Mouse (Mus musculus): ENCODE measurements around the gene Ifnar2. TPM values are rescaled to one million over a fixed set of nuclear protein-coding genes. Genes with fewer than 3 reads are reported as not detected.
"Not testable (repeated sequence)": the region's sequence is repeated elsewhere in the genome, so short reads cannot be mapped to it uniquely, and the experiment has no call there.

Gene Ifnar2
- total RNA-seq, 2 experiments from 2014 or later, result 257 to 287 TPM

DNA sequence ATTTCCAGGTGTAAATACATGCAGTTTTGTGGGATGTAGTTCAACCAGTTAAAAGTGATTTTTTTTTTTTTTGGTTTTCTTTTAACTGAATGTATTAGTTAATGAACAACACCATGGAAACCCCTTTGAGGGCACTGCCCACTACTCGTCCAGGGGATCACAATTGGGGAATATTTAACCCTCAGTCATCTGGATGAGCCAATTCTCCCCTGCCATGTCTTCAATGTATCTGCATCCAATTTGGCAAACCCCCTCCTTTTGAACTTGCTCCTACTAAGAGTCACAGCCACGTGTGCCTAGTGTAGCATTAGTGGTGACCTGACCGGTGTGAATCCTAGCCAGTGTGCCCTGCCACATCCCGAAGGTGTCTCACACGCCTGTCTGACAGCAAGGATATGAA lies 45.9 kb downstream of the Ifnar2 start:
- no peak for ATAC-seq (ENCODE audit: poor library complexity, severe bottlenecking)

DNA sequence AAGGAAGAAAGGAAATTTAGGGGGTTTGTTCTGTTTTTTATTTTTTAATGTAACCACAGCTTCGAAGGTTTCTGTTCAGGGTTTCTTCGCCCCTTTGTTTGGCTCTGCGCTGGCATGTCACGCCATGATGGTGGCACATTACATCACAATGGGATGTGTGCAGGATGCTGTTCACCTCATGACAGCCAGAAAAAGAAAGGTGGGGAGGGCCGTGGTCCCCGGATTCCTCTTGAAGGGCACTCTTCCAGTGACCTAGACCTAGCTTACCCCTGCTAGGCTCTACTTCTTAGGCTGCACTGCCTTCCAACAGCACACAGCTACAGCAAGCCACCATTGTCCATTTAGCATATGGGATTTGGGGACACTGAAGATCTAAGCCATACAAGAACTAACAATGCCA lies 53.2 kb downstream of the Ifnar2 start:
- no peak for ATAC-seq (ENCODE audit: poor library complexity, severe bottlenecking)

DNA sequence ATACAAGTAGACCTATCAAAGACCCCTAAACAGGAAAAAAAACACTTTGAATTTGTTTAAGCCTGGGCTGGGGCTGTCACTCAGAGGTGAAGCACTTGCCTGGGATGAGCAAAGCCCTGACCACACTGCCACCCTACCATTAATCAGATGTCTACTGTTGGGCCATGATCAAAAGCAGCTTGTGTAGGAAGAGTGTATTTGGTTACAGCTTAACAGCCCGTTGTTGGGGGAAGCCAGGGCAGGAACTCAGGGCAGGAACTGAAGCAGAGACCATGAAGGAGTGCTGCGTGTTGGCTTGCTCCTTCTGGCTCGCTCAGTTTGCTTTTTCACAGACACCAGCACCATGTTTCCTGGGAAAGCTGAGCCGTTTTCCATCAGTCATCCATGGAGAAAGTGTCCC lies 54.0 kb downstream of the Ifnar2 start:
- ATAC-seq (ENCODE audit: poor library complexity, severe bottlenecking), result no peak

DNA sequence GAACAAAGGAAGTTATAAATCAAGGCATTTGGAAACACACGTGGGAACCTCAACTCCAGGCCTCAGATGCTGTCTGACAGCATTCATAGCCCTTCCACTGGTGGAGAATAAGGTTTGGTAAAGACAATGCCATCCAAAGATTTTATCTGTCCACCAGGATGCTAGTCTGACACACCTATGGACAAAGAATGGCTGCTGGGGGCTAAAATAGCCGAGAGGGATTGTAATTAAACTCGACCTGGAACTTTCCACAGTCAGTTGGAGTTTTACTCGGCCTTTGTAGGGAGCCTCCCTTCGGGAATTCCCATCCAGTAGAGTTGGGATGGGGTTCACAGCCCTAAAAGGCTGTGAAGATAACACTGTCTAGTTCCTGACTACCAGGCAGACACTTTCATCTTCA lies 54.9 kb downstream of the Ifnar2 start:
- no peak for ATAC-seq (ENCODE audit: poor library complexity, severe bottlenecking)

DNA sequence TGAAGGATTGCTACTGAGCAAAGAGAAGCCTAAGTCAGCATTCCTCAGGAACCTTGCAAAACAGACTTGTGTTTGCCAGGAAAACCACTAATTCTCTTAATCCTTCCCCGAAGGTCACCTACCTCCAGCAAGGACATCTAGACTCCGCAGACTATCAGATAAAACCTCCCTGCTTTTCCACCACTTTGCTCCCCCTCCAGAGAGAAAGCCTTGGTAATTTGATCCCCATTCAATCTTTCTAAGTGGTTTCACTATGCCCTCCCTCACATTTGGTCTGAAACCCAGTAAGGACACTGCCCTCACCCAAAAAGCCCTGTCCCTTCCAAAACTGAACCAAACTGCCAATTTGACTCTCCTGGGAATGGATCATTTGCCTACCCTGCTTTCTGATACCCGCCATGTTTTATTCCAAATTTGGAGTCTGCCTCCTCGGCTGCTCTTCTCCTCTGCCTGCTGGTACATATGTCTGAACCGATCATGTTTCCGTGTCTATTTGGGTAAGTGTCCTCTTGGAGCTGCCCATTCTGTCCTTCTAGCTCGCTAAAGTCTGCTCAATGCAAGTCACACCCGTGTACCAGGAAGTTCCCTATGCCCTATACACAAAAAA lies 55.8 kb downstream of the Ifnar2 start:
- ATAC-seq (ENCODE audit: poor library complexity, severe bottlenecking), result no peak

DNA sequence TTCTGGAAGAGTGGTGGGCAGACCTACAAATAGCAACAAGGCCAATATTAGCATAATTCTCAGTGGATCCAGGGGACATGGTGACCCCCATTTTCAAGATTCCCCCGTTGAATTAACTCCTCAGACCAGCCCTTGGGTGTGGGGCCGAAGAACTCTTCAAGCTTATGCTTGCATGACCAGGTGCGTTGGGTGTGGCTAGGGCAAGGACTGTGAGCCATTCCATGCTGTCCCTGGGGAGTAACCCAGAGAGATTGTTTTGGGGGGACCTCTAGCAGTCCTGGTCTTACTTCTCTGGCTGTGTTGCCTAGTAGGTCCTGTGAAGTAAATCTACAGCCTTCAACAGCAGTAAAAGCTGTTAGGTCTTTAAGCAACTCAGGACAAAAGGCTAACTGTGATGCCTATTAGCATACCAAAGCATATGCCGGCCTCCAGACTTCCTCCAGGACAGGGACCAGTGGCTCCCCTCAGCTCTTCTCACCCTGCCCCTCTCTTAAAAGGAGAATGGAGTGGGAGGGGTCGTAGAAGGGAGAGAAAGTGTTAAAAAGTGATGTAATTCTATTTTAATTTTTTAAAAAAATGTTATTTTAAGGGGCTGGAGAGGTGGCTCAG lies 60.2 kb downstream of the Ifnar2 start:
- no peak for ATAC-seq (ENCODE audit: poor library complexity, severe bottlenecking)

DNA sequence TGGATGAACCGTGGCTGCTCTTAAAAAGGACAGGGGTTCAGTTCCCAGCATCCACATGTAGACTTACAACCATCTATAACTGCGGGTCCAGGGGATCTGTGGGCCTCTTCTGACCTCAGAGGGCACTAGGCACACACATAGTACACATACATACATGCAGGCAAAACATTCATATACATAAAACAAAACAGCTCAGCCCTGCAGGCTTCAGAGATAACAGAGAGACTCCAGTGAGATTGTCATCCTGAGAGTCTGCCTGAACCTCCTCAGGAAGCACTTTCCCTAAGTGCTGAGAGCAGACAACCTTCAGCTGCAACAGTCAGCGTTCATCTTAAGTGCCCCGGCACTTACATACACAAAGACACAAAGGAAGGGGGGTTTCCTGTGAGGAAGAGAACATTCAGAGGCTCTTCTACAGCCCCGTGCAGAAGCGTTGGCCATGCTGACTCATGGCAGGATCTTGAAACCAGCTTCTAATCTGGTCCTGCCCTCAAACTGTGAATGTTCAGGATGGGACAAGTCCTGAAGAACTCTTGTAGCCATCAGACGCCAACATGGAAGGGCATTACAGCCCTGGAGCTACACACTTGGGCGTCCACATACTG lies 60.8 kb downstream of the Ifnar2 start:
- ATAC-seq (ENCODE audit: poor library complexity, severe bottlenecking), result peak; percentile 70

DNA sequence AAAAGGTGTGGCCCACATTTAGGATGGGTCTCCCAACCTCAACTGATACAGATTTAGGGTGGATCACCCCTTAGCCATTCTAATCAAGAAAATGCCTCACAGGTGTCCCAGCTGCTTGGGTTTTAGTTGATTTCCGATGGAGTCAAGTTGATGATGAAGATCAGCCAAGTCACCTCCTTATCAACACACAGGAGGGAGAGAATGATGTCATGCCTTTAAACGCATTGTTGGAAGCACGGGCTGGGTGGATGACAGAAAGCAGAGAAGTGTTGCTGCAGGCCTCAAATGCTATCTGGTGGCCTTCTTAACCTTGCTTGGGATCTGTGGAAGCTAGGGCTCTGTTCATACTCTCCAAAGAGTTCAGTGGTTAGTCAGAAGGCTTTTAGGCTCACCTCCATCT lies 61.5 kb downstream of the Ifnar2 start:
- no peak for ATAC-seq (ENCODE audit: poor library complexity, severe bottlenecking)

DNA sequence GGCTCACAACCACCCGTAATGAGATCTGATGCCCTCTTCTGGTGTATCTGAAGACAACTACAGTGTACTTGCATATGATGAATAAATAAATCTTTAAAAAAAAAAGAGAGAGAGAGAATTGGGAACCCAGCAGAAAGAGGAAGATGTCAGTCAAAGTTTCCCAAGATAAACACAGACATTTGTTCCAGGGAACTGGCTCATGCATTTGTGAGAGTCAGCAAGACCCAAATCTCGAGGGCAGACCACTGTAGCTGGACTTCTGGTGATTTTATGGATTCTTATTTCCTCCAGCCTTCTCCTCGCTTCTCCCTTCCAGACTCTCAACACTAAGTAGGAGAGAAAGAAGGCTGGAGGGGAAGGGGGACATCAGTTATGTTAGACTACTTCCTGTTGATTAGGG lies 65.5 kb downstream of the Ifnar2 start:
- peak; percentile 29; the same call in 1 of the 2 replicates for ATAC-seq (ENCODE audit: poor library complexity, severe bottlenecking)

DNA sequence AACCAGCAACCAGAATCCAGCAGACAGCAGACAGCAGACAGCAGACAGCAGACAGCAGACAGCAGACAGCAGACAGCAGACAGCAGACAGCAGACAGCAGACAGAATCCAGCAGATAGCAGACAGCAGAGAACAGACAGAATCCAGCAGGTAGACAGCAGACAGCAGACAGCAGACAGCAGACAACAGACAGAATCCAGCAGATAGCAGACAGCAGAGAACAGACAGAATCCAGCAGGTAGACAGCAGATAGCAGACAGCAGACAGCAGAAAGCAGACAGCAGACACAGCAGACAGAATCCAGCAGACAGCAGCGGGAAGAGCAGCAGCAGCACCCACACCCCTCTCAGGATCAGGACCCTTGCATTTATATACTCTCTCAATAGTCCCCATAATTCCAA lies 66.0 kb downstream of the Ifnar2 start:
- ATAC-seq (ENCODE audit: poor library complexity, severe bottlenecking), result not testable (repeated sequence)

DNA sequence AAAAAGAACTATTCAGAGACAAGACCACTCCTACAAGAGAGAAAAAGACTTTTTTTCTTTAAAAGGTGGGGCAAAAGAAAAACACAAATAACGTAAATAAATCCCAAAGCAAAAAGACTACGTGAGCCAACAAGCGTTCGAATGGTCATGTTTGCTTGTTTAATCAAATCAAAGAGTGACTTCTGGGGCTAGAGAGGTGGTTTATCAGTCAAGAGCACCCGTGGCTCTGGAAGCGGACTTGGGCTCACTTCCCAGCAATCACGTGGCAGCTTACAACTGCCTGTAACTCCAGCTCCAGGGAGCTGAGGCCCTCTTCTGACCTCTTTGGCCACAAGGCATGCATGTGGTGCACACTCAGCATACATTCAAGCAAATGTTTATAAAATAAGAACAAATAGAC lies 68.8 kb downstream of the Ifnar2 start:
- peak; percentile 37 for ATAC-seq (ENCODE audit: poor library complexity, severe bottlenecking)

DNA sequence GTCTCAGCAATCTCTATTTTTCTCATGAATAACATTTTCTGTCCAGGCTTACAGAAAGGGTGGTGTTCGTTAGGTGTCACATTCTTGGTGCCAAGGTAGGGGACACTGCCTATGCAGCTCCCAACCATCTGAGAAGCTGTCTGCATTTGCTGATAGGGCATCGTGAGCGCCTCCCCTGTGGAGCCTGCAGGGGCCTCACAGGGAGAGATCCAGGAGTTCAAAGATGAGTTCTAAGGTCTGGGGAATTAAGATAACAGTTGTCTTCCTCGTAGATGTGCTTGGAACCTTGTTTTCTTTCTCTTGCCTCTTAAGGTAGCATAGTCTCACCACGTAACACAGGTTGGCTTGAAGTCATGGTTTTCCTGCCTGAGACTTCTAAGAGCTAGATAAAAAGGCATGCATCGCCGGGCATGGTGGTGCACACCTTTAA lies 69.2 kb downstream of the Ifnar2 start:
- peak; percentile 48 for ATAC-seq (ENCODE audit: poor library complexity, severe bottlenecking)

DNA sequence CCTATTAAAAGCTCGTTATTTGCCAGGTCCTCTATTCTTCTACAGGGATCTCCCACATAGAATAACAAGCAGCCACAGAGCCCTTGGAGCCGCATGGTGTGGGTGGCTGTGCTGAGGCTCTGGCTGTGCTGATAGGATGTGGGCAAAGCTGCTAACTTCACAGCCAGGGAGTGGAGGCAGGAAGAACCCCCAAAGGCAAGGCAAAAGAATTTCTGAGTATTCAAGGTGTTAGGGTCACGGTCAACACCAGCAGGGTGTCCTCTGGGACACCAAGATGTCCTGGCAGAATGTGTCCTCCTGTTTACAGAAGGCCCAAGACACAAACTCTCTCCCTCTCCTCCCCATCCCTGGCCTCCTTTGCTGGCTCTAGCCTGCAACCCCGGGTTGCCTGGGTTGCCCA lies 69.9 kb downstream of the Ifnar2 start:
- ATAC-seq (ENCODE audit: poor library complexity, severe bottlenecking), result peak; percentile 23; the same call in 1 of the 2 replicates

DNA sequence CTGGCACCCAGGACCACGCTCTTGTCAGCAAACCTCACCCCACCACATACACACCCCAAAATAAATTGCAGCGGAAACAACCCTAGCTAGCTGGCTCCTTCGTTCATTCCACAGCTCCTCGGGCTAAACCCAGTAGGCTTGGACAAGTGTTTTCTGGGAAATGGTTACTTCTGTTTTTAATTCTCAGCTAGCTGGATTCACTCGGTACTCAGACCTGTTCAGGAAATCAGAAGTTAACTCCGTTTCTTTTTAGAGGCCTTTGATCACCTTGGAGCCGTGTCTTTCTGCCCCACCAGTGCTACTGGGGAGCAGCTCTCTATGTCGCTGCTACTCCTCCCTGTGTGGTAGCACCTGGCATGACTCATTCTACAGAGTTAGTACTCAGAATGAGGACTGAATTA lies 70.6 kb downstream of the Ifnar2 start:
- no peak for ATAC-seq (ENCODE audit: poor library complexity, severe bottlenecking)

DNA sequence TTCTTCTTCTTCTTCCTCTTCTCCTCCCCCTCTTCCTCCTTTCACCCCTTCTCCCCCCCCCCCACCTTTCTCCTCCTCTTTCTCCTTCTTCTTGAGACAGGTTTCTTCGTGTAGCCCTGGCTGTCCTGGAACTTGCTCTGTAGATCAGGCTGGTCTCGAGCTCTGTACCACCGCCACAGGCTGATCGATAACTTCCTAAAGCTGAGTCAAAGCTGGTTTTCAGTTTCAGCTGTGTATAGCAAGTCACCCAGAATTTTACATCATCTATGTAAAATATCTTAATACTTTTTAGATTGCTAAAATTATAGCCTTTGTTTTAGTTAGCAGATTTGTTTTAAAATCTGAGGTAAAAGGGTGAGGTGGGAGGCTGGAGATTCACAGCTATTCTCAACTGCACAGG lies 72.3 kb downstream of the Ifnar2 start:
- ATAC-seq (ENCODE audit: poor library complexity, severe bottlenecking), result no peak

DNA sequence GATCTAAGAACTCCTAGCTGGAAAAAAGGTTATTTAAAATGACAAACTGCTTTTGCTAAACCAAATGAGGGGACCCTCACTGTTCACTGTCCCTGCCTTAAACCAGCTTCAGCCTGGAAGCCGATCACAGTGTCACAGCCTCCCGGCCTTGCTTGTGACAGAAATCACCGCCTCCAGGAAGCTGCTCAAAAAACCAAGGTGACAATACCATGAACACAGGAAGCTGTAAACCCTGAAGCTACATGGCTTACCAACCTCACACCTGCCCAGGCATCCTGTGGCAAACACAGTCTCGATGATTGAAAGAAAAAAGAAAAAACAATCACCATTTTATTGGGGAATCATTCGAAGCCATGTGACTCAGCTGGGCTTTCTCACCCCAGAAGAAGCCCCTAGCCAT lies 73.0 kb downstream of the Ifnar2 start:
- peak; percentile 22; the same call in 1 of the 2 replicates for ATAC-seq (ENCODE audit: poor library complexity, severe bottlenecking)

DNA sequence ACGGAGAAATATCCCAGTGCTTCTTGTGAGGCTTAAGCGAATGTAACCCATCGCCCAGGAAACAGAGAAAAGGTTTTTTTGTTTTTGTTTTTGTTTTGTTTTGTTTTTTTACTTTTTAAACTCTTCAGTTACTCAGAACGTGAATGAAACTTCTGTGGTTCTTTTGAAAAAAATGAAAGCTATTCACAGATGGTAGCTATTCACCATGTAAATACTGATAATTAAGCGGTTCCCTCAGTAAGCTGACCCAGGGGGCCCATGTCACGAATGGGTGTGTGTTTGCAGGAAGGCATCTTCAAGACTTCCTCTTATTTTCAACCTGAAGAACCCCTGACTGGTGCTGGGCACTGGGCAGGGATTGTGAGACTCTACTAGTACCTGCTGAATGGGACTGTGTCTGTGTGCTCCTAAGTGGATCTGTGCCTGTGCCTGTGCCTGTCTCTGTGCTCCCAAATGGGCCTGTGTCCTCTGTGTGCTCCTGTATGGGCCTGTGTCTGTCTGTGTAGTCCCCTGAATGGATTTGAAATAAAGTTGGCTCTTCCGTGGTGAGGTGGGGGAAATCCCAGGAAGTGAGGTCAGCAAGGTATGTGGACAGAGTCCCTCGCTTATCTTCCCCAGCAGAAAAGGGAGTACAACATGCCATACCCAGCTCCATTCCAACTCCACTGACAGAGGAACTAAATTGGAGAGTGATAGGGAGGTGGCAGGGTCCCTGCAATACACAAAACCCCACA lies 74.4 kb downstream of the Ifnar2 start:
- ATAC-seq (ENCODE audit: poor library complexity, severe bottlenecking), result peak; percentile 34; the same call in 1 of the 2 replicates

DNA sequence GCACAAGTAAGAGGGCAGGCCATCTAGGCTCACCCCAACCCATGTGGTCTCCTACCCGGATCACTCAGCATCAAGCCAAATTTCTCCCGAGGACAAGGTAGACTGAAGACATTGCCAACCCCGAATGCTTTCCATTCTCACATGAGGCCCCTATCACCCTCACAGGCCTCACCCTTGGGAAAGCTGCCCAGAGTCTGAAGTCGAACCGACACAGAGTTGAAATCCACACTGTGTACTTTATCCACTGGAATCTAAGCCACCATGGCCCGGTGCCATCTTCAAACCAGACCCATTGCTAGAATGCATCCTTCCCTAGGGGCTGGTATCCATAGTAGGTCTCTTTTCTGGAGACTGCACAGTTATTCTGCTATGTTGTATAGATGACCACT lies 74.9 kb downstream of the Ifnar2 start:
- ATAC-seq (ENCODE audit: poor library complexity, severe bottlenecking), result no peak

DNA sequence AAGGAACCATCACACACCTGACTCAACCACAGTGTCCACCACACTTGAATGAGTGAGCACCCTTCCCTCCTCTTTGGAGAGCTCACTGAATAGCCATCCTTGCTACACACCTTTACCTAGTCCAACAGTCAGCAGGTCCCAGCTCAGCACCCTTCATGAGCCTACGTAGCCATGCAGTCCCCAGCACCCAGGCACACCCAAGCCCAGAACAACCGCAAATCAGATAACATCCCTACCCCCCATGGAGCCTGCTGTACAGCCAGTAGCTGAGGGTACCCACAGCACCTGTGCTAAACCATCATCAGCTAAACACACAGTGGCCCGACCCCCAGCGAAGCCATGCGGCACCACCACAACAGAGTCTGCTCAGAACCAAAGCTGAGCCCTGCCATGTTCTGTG lies 75.5 kb downstream of the Ifnar2 start:
- ATAC-seq (ENCODE audit: poor library complexity, severe bottlenecking), result no peak

DNA sequence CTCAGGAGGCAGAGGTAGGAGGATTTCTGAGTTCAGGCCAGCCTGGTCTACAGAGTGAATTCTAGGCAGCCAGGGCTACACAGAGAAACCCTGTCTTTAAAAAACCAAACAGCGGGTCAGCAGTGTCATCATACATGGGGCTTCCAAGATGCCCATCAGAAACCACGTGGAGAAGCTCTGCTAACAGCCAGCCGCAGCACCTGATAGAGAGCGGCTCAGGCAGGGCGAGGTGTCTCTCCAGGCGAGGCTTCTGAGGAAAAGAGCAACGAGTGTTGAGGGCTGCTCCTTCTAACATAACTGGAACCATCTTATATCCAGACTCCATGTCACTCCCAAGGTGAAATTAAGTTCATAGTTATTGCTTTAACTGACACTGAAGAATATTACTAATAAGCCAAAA lies 76.3 kb downstream of the Ifnar2 start:
- no peak for ATAC-seq (ENCODE audit: poor library complexity, severe bottlenecking)

DNA sequence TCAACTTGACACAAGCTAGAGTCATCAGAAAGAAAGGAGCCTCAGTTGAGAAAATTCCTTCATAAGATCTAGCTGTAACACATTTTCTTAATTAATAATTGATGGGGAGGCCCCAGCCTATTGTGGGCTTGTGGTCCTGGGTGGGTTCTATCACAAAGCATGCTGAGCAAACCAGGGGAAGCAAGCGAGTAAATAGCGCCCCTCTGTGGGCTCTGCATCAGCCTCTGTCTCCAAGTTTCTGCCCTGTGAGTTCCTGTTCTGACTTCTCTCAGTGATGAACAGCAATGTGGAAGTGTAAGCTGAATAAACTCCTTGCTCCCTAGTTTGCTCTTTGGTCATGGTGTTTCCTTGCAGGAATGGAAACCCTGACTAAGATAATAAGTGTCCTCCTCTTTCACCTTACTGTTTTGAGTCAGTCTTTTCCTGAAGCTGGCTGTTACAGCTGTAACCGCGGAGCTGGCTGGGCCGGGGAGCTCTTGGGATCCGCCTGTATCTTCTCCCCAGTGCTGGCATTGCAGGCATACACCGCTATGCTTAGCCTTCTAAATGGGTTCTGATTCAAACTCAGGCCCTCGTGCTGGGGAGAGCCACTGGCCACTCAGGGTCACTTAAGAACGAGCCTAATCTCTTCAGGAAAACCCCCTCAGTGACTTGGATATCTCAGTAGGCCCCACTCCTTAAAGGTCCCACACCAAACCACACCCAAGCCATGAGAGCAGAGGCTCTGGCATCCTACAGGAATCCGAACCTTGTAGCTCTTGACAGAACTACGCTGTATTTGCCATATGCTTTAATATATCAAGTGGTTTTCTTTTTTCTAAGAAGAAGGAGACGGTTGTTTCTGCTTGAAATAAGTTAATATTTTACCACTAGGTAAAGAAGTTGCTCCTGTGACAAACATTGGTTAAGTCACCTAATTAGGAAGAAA lies 77.8 kb downstream of the Ifnar2 start:
- ATAC-seq (ENCODE audit: poor library complexity, severe bottlenecking), result no peak
